Mouse (Mus musculus) C2C12 (cell line): ENCODE data around the gene Treml1. TPM values are rescaled to one million over a fixed set of nuclear protein-coding genes. Genes with fewer than 3 reads are reported as not detected.
"Not testable (repeated sequence)": the region's sequence is repeated elsewhere in the genome, so short reads cannot be mapped to it uniquely, and the experiment has no call there.

Experiments used
- H3K27me3 ChIP-seq: one replicate; pipeline ENCODE4 v1.6.1; 2011; ENCODE audit not compliant: control insufficient read depth, insufficient read depth, insufficient read length
- H3K36me3 ChIP-seq: one replicate; pipeline ENCODE4 v1.6.1; 2011; ENCODE audit not compliant: control insufficient read depth, insufficient read depth
- H3K4me3 ChIP-seq: one replicate; pipeline ENCODE4 v1.5.1; 2011; ENCODE audit warnings: mild to moderate bottlenecking, control low read depth; ENCODE audit not compliant: poor library complexity, insufficient read depth, severe bottlenecking
- H3K79me2 ChIP-seq: one replicate; pipeline ENCODE4 v1.6.1; 2011; ENCODE audit not compliant: control insufficient read depth, insufficient read depth
- H3K79me3 ChIP-seq: one replicate; pipeline ENCODE4 v1.6.1; 2011; ENCODE audit warnings: low read depth, control low read depth
- H3ac ChIP-seq: one replicate; pipeline ENCODE3; 2011; ENCODE audit warnings: low read depth; ENCODE audit not compliant: control insufficient read depth, insufficient read length
- CEBPB ChIP-seq: IDR thresholded peaks from one replicate; pipeline ENCODE4 v1.6.1; 2011; ENCODE audit warnings: low read depth, mild to moderate bottlenecking, control low read depth, moderate library complexity
- CTCF ChIP-seq: IDR thresholded peaks from one replicate; pipeline ENCODE4 v1.5.1; 2011; ENCODE audit not compliant: control insufficient read depth, insufficient read depth, insufficient read length
- FOSL1 ChIP-seq: IDR thresholded peaks from one replicate; pipeline ENCODE4 v1.8.0; 2011; ENCODE audit warnings: mild to moderate bottlenecking, low read length; ENCODE audit not compliant: poor library complexity, insufficient read depth, severe bottlenecking
- MAX ChIP-seq: IDR thresholded peaks from one replicate; pipeline ENCODE4 v1.6.1; 2011; ENCODE audit warnings: mild to moderate bottlenecking, control low read depth
- MYOD1 ChIP-seq: IDR thresholded peaks from one replicate; pipeline ENCODE4 v1.6.1; 2011; ENCODE audit warnings: low read depth; ENCODE audit not compliant: control insufficient read depth, insufficient read length
- MYOG ChIP-seq: IDR thresholded peaks from one replicate; pipeline ENCODE4 v1.6.1; 2011; ENCODE audit not compliant: control insufficient read depth, insufficient read length; ENCODE audit errors: extremely low read depth
- USF1 ChIP-seq: IDR thresholded peaks from one replicate; pipeline ENCODE4 v1.6.1; 2011; ENCODE audit warnings: low read depth, mild to moderate bottlenecking, control low read depth, moderate library complexity
- polyA plus RNA-seq: library from polyadenylated mRNA; unstranded; fragments of >200 nt; fragmentation: generic; extraction: Trizol; gene quantifications from one replicate; pipeline ENCODE4 v1.2.1, GENCODE M21; 2012; ENCODE audit warnings: missing spikeins

The Treml1 gene
- polyA plus RNA-seq, 1 experiment, result not detected

- no peaks in the 10 kb centered on the region for H3K79me2 ChIP-seq
Observed at GRCm38 (mm10) chr17:48346834-48347233, 12.9 kb upstream of the Treml1 start.

GRCm38 (mm10) chr17:48347287-48347686 lies 12.4 kb upstream of the Treml1 start:
- no peak overlapping the region for H3ac ChIP-seq
- no peaks in the 10 kb centered on the region for H3K36me3 ChIP-seq
- no peaks in the 10 kb centered on the region for H3K79me2 ChIP-seq
- H3K4me3 ChIP-seq, result no peak overlapping the region
- no peak for TF ChIP-seq MAX
- no peak for TF ChIP-seq FOSL1
- no peak for TF ChIP-seq CEBPB
- no peak for TF ChIP-seq MYOG
- no peak for TF ChIP-seq CTCF
- no peak for TF ChIP-seq USF1
- no peak for TF ChIP-seq MYOD1
- peaks cover 7% of the 10 kb centered on the region for H3K27me3 ChIP-seq
- H3K79me3 ChIP-seq, result no peaks in the 10 kb centered on the region

More at GRCm38 (mm10) chr17:48346834-48347233, 12.9 kb upstream of the Treml1 start:
- TF ChIP-seq MYOD1 (no peak), FOSL1 (no peak), USF1 (no peak), MYOG (no peak), MAX (no peak), CEBPB (no peak), CTCF (no peak)
- H3K27me3 ChIP-seq, result peaks cover 7% of the 10 kb centered on the region
- no peaks in the 10 kb centered on the region for H3K79me3 ChIP-seq
- no peak overlapping the region for H3ac ChIP-seq
- H3K36me3 ChIP-seq, result no peaks in the 10 kb centered on the region
- no peak overlapping the region for H3K4me3 ChIP-seq

- H3ac ChIP-seq, result no peak overlapping the region
- no peak for TF ChIP-seq FOSL1
- no peak for TF ChIP-seq USF1
- no peak for TF ChIP-seq CTCF
- TF ChIP-seq CEBPB, result no peak
- no peak for TF ChIP-seq MAX
- TF ChIP-seq MYOG, result no peak
- TF ChIP-seq MYOD1, result no peak
Observed at GRCm38 (mm10) chr17:48350681-48351193, 9.0 kb upstream of the Treml1 start.

GRCm38 (mm10) chr17:48352976-48353375 lies 6.7 kb upstream of the Treml1 start:
- not testable (repeated sequence) for H3K4me3 ChIP-seq, H3K36me3 ChIP-seq, H3K27me3 ChIP-seq, H3K79me3 ChIP-seq, H3K79me2 ChIP-seq, H3ac ChIP-seq

More at GRCm38 (mm10) chr17:48350681-48351193, 9.0 kb upstream of the Treml1 start:
- Histone ChIP-seq H3K79me3 (no peaks in the 10 kb centered on the region), H3K36me3 (no peaks in the 10 kb centered on the region), H3K4me3 (no peak overlapping the region), H3K79me2 (no peaks in the 10 kb centered on the region), H3K27me3 (peaks cover 7% of the 10 kb centered on the region)

- TF ChIP-seq MYOD1 (no peak), MYOG (no peak), CEBPB (no peak), USF1 (no peak), MAX (peak; percentile 42), FOSL1 (peak; percentile 77)
- no peaks in the 10 kb centered on the region for H3K79me2 ChIP-seq
- H3K36me3 ChIP-seq, result no peaks in the 10 kb centered on the region
- H3K27me3 ChIP-seq, result no peaks in the 10 kb centered on the region
- no peak overlapping the region for H3ac ChIP-seq
- H3K4me3 ChIP-seq, result no peak overlapping the region
- H3K79me3 ChIP-seq, result no peaks in the 10 kb centered on the region
Observed at GRCm38 (mm10) chr17:48355822-48356221, 3.9 kb upstream of the Treml1 start.

GRCm38 (mm10) chr17:48357892-48358291 lies 1.8 kb upstream of the Treml1 start:
- Histone ChIP-seq H3K27me3 (no peaks in the 10 kb centered on the region), H3K79me2 (no peaks in the 10 kb centered on the region), H3K36me3 (no peaks in the 10 kb centered on the region), H3ac (no peak overlapping the region), H3K79me3 (no peaks in the 10 kb centered on the region), H3K4me3 (no peak overlapping the region)
- TF ChIP-seq CEBPB (no peak), USF1 (no peak), CTCF (no peak), FOSL1 (no peak), MAX (no peak), MYOG (no peak), MYOD1 (no peak)
